Mouse (Mus musculus) brain, embryonic 14.5 days (tissue): ENCODE measurements around the gene Spaca7.

ENCODE experiments used
- CTCF ChIP-seq: fragments of 200-500 bp; IDR thresholded peaks from 2 replicates; pipeline ENCODE4 v1.5.1; 2012; ENCODE audit warnings: inconsistent platforms, mild to moderate bottlenecking, moderate library complexity, borderline replicate concordance; ENCODE audit not compliant: insufficient read depth, insufficient read length; ENCODE audit errors: extremely low read depth
- POLR2A ChIP-seq: fragments of 200-500 bp; IDR thresholded peaks from 2 replicates; pipeline ENCODE4 v1.6.1; 2012; ENCODE audit warnings: mild to moderate bottlenecking, inconsistent platforms, borderline replicate concordance; ENCODE audit not compliant: poor library complexity, insufficient read depth, insufficient read length, severe bottlenecking; ENCODE audit errors: extremely low read depth

DNA sequence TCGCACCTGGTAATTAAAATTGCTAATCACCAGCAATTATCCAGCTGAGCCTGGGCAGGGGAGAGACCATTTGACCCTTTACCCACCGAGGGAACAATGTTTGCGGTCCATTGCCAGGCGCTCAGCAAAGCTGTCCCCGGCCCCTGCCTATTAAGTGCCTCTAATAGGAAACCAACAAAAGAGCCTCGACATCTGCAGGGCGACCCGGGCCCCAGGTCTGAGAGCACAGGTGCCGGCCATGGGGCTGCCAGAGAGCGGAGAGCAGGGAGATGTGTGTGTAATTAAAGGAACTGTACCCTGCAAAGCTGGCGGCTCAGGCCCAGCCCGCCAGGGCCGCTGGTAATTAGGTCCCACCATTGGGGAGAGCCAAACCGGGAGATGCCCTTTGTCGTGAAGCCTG lies 24.6 kb upstream of the Spaca7 start:
- no peak for TF ChIP-seq CTCF
- TF ChIP-seq POLR2A = no peak
